Mouse (Mus musculus) liver, embryonic 14.5 days (tissue): ENCODE data around the gene Fras1. TPM values are rescaled to one million over a fixed set of nuclear protein-coding genes. Genes with fewer than 3 reads are reported as not detected.

Source experiments
- ATAC-seq: fragments of 200-750 bp; cut with Nextera tagmentation; 2 replicates; pipeline ENCODE4 v1.8.0; 2017; ENCODE audit warnings: moderate number of reproducible peaks, mild to moderate bottlenecking, moderate library complexity; ENCODE audit not compliant: insufficient read depth
- DNase-seq, 3 experiments: peaks; one replicate each; pipeline ENCODE4 v3.0.0-alpha.2; 2012 to 2013; ENCODE audit warnings: low read depth in 3 of 3, low spot score in 3 of 3
- H3K27ac ChIP-seq: fragments of 300-500 bp; sonication (generic); 2 replicates; pipeline ENCODE4 v1.5.1; 2014; ENCODE audit warnings: moderate library complexity, mild to moderate bottlenecking, control low read depth, inconsistent platforms
- H3K27me3 ChIP-seq: fragments of 300-500 bp; sonication (generic); 2 replicates; pipeline ENCODE4 v1.6.1; 2014; ENCODE audit warnings: mild to moderate bottlenecking, low read length, moderate library complexity; ENCODE audit not compliant: control insufficient read depth, insufficient read depth
- H3K36me3 ChIP-seq: fragments of 300-500 bp; sonication (generic); replicated peaks from 2 replicates; pipeline ENCODE4 v1.6.1; 2014; ENCODE audit warnings: low read depth; ENCODE audit not compliant: control insufficient read depth, insufficient read depth
- H3K4me1 ChIP-seq, 2 experiments: fragments of 200-500 bp in 1 of 2; fragments of 300-500 bp in 1 of 2; sonication (generic) in 1 of 2; replicated peaks; 2 replicates each; pipeline ENCODE4 v1.6.1; 2012 to 2014; ENCODE audit warnings: antibody characterized with exemption in 1 of 2, inconsistent platforms in 1 of 2, low read length in 1 of 2; ENCODE audit not compliant: control insufficient read depth in 2 of 2, insufficient read depth in 2 of 2
- H3K4me2 ChIP-seq: fragments of 300-500 bp; sonication (generic); 2 replicates; pipeline ENCODE4 v1.6.1; 2014; ENCODE audit warnings: low read depth, mild to moderate bottlenecking, control low read depth, moderate library complexity
- H3K4me3 ChIP-seq, 2 experiments: fragments of 200-500 bp in 1 of 2; fragments of 300-500 bp in 1 of 2; sonication (generic) in 1 of 2; 2 replicates each; pipeline ENCODE4 v1.5.1; 2012 to 2014; ENCODE audit warnings: low read depth in 2 of 2, low read length in 2 of 2, mild to moderate bottlenecking in 2 of 2, control low read depth in 1 of 2, inconsistent platforms in 1 of 2, moderate library complexity in 1 of 2; ENCODE audit not compliant: insufficient read depth in 1 of 2
- H3K9ac ChIP-seq: fragments of 300-500 bp; sonication (generic); replicated peaks from 2 replicates; pipeline ENCODE4 v1.6.1; 2014; ENCODE audit warnings: mild to moderate bottlenecking, control low read depth, moderate library complexity
- H3K9me3 ChIP-seq: fragments of 300-500 bp; sonication (generic); 2 replicates; pipeline ENCODE4 v1.6.1; 2016; ENCODE audit warnings: low read length, mixed read lengths; ENCODE audit not compliant: control insufficient read depth
- CTCF ChIP-seq: IDR thresholded peaks from 2 replicates; pipeline ENCODE4 v1.5.1; 2016; ENCODE audit warnings: antibody characterized with exemption, low read depth, control low read depth
- EP300 ChIP-seq: IDR thresholded peaks from 2 replicates; pipeline ENCODE4 v1.6.1; 2016; ENCODE audit warnings: antibody characterized with exemption, low read depth
- WGBS: fragments of 180-500 bp; shearing (Covaris S2); extraction: QIAGEN DNeasy Blood & Tissue Kit; methylation state at CpG from one replicate; pipeline ENCODE4 v1.1.7; 2014; ENCODE audit not compliant: insufficient replicate concordance; 5-methylcytosine and 5-hydroxymethylcytosine counted together
- polyA plus RNA-seq, 2 experiments: library from polyadenylated mRNA; depleted of rRNA in 1 of 2; stranded (reverse) in 1 of 2; unstranded in 1 of 2; fragments of >200 nt; fragmentation: Nextera tagmentation in 1 of 2; extraction: Ambion mirVana in 1 of 2; gene quantifications; 2 replicates each; pipeline versions ENCODE4 v1.2.1 to v1.2.3; 2012 to 2014

The Fras1 gene
- polyA plus RNA-seq, 2 experiments: 0.46 to 1.1 TPM

DNA sequence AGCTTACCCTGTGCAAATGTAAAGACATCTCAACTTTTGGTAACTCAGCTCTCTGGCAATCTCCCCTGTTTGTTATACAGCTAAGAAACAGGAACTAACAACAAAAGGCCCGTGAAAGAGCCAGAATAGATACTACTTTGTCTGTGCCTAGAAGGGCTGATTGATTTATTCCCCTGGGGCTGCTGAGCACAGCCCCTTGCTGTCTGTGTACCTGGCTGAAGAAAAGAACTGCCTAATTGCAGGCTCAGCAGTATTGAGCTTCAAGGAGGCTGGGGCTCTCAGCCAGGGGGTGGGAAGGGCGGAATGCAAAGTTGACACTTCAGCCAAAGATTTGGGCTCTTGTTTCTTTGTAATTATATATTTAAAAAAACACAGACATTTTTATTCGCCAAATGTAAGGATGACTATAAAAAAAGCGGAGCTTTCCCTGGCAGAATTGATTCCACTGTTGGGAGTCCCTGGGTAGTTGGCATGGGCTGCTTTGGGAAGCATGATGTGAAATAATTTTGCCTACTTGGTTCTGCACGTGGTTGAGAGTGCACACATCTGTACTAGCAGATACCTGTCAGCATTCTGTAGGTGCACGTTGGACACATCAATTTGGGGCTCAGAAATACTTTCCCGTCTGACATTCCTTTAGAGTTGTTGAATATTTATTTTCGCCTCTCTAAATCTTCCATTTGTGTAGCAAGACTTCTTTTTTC, 31.5 kb downstream of the Fras1 start:
- DNase-seq (no peak), ATAC-seq (no peak)
- Histone ChIP-seq H3K9me3 (no peaks in the 10 kb centered on the region), H3K4me1 (no peaks in the 10 kb centered on the region), H3K4me3 (no peak overlapping the region), H3K4me2 (no peak overlapping the region), H3K27ac (no peak overlapping the region), H3K36me3 (no peaks in the 10 kb centered on the region), H3K9ac (no peak overlapping the region), H3K27me3 (no peaks in the 10 kb centered on the region)
- TF ChIP-seq CTCF: no peak
- TF ChIP-seq EP300: no peak
- 55% methylated on average over 8 of the region's 8 CpGs for WGBS

- no peak overlapping the region for H3K9ac ChIP-seq
- 52% methylated on average over 2 of the region's 2 CpGs for WGBS
- DNase-seq: no peak
- H3K4me3 ChIP-seq: no peak overlapping the region
- H3K27me3 ChIP-seq: no peaks in the 10 kb centered on the region
- no peak overlapping the region for H3K4me2 ChIP-seq
- no peaks in the 10 kb centered on the region for H3K9me3 ChIP-seq
- no peak overlapping the region for H3K27ac ChIP-seq
- TF ChIP-seq EP300: no peak
- no peak for TF ChIP-seq CTCF
- H3K36me3 ChIP-seq: no peaks in the 10 kb centered on the region
- no peak for ATAC-seq
- no peaks in the 10 kb centered on the region for H3K4me1 ChIP-seq
Measured at GRCm38 (mm10) chr5:96408291-96408690, 34.5 kb downstream of the Fras1 start.

- H3K27ac ChIP-seq: no peak overlapping the region
- no peak for TF ChIP-seq CTCF
- no peaks in the 10 kb centered on the region for H3K36me3 ChIP-seq
- WGBS: 60% methylated on average over 11 of the region's 11 CpGs
- no peak for ATAC-seq
- no peak for DNase-seq
- no peaks in the 10 kb centered on the region for H3K4me1 ChIP-seq
- H3K4me3 ChIP-seq: no peak overlapping the region
- H3K9ac ChIP-seq: no peak overlapping the region
- no peaks in the 10 kb centered on the region for H3K9me3 ChIP-seq
- H3K4me2 ChIP-seq: no peak overlapping the region
- no peaks in the 10 kb centered on the region for H3K27me3 ChIP-seq
Measured at GRCm38 (mm10) chr5:96412754-96413394, 39.1 kb downstream of the Fras1 start.

- Histone ChIP-seq H3K9me3 (no peaks in the 10 kb centered on the region), H3K27ac (no peak overlapping the region), H3K36me3 (no peaks in the 10 kb centered on the region), H3K4me1 (no peaks in the 10 kb centered on the region), H3K4me2 (no peak overlapping the region), H3K27me3 (no peaks in the 10 kb centered on the region), H3K9ac (no peak overlapping the region), H3K4me3 (no peak overlapping the region)
- TF ChIP-seq CTCF (no peak), EP300 (no peak)
- DNase-seq (no peak), ATAC-seq (no peak)
- 58% methylated on average over 4 of the region's 4 CpGs for WGBS
Measured at GRCm38 (mm10) chr5:96417121-96417520, 43.4 kb downstream of the Fras1 start.

DNA sequence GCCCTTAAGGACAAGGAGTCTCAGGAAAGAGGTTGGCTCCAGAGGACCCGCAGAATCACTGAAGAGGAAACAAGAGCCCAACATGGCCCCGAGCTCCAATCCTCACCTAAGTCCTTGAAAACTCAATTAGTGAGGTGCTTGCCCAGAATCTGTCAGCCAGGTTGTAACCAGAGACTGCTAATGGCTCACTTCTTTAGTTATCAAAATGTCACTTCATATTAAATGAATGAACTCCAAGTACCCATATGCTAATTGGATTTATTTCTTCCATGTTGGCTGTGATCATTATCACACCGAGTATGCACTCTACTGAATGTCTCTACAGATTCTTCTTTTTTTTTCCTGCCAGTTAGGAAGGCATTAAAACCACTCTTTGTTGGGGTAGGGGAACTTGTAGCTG, 47.8 kb downstream of the Fras1 start:
- no peak for TF ChIP-seq EP300
- TF ChIP-seq CTCF: no peak
- Histone ChIP-seq H3K9ac (no peak overlapping the region), H3K4me1 (no peaks in the 10 kb centered on the region), H3K9me3 (no peaks in the 10 kb centered on the region), H3K36me3 (no peaks in the 10 kb centered on the region), H3K27ac (no peak overlapping the region), H3K4me3 (no peak overlapping the region), H3K27me3 (no peaks in the 10 kb centered on the region), H3K4me2 (no peak overlapping the region)
- WGBS: 53% methylated on average over 3 of the region's 3 CpGs
- DNase-seq (no peak), ATAC-seq (no peak)
